Mouse (Mus musculus) liver, adult (tissue): Measurements from ENCODE around the gene Opcml.

Experiments
- GATA4 ChIP-seq: IDR thresholded peaks from 2 replicates; pipeline ENCODE4 v1.6.1; 2014; ENCODE audit warnings: mild to moderate bottlenecking, low read length; ENCODE audit not compliant: insufficient replicate concordance

Gene Opcml

GRCm38 (mm10) chr9:28490410-28490809 is 699.8 kb downstream of the Opcml start:
- TF ChIP-seq GATA4 = no peak

- no peak for TF ChIP-seq GATA4
Observed at GRCm38 (mm10) chr9:28499841-28500794, 709.5 kb downstream of the Opcml start.

GRCm38 (mm10) chr9:28513905-28514304 is 723.3 kb downstream of the Opcml start:
- TF ChIP-seq GATA4 = no peak

GRCm38 (mm10) chr9:28533191-28533590 is 742.6 kb downstream of the Opcml start:
- no peak for TF ChIP-seq GATA4

DNA sequence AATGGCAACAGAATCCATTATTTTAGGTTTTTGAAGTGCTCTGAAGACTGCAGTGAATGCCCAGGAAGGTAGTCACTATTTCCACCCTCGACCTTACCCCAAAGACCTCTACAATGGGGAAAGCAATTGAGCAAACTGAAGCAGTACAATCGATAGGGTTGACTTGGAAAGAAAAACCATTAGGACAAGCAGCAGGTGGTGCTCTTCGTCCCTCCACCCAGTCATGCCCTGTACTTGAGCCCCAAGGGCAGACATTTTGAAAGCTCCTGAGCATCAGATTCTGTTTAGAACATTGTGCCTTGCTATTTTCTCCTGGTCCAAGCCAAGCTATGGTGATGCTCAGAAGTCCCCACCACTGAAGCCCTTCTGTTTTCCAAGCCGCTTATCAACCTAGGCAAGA is 744.4 kb downstream of the Opcml start:
- no peak for TF ChIP-seq GATA4

GRCm38 (mm10) chr9:28536637-28537036 is 746.1 kb downstream of the Opcml start:
- TF ChIP-seq GATA4 = no peak

- no peak for TF ChIP-seq GATA4
Observed at GRCm38 (mm10) chr9:28548189-28548588, 757.6 kb downstream of the Opcml start.

- TF ChIP-seq GATA4 = no peak
Observed at GRCm38 (mm10) chr9:28552387-28553182, 762.0 kb downstream of the Opcml start.

- no peak for TF ChIP-seq GATA4
Observed at GRCm38 (mm10) chr9:28558628-28559027, 768.1 kb downstream of the Opcml start.

- TF ChIP-seq GATA4 = no peak
Observed at GRCm38 (mm10) chr9:28561761-28562160, 771.2 kb downstream of the Opcml start.

DNA sequence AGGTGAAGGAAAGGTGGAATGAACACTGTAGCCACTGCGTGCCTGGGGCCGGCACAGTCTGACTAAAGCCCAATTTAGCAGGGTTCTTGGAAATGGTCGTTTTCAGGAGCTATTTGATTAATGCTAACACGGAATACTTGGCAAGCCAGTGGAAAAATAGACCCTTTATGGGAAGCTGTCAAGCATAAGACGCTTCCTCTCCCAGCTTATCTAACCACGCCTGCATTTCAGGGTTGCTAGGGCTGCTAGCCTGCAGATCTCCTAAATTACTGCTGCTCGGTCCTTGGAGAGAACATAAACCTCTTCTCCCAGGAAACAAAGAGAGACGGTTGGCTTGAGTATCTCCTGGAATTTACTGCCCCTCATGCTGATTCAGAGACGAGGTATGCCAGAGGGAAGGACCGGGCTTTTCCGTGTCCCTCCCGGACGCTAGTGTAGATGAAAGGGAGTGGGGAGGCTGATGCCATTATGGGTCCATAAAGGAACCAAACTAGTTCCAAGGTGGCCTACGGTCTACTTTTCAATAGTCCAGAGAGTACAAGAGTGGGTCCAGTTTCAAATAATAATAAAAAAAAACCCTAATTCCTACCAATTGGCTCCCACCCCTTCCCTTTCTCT is 772.6 kb downstream of the Opcml start:
- TF ChIP-seq GATA4 = no peak

GRCm38 (mm10) chr9:28569041-28569522 is 778.5 kb downstream of the Opcml start:
- TF ChIP-seq GATA4 = no peak

DNA sequence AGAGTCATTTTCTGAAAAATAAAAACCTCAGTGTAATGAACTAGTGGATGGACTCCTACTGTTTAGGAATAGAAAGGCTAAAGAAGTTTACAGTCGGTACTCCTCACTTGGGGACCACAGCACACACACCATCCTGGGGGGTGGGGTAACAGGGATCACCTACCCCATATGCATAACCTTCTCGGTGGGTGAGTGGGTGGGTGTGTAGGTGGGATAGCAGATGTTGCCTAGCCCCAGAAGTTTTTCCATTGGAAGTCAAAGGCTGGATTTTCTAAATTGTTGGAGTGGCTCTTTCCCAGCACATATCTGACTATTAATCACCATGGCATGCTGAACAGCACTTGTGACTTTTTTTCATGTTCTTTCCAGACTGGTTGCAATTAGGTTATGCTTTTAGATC is 779.2 kb downstream of the Opcml start:
- no peak for TF ChIP-seq GATA4

GRCm38 (mm10) chr9:28571682-28572081 is 781.1 kb downstream of the Opcml start:
- no peak for TF ChIP-seq GATA4

DNA sequence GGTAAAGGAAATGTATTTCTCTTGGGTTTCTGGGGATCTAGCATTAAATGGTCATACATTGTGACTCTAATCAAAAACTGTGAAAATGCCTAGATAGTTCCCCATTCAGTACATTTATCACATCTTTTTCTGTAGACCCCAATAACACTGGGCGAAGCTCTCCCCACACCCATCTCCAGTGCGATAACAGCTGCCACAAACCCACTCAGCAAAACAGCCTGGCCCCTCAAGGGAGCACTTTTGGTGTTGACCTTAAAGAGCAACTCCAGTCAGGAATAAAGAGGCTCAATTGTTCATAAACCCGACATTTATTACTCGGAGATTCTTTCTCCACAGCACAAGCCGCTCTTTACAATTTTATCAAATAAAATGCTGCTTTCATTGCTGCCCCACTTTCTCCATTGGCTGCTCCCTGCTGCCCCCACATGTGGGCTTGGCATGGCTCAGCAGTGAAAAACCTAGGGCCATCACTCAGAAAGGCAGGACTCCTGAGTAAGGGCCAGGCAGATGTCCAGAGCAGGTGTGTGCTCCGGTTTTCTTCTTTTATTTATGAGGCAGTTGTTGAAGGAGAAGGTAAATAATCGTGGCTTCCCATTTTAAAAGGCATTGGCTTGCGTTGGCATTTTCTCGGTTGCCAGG is 781.7 kb downstream of the Opcml start:
- no peak for TF ChIP-seq GATA4
